18 mouse cellular contexts compared by ENCODE assay signal in the genomic region with DNA sequence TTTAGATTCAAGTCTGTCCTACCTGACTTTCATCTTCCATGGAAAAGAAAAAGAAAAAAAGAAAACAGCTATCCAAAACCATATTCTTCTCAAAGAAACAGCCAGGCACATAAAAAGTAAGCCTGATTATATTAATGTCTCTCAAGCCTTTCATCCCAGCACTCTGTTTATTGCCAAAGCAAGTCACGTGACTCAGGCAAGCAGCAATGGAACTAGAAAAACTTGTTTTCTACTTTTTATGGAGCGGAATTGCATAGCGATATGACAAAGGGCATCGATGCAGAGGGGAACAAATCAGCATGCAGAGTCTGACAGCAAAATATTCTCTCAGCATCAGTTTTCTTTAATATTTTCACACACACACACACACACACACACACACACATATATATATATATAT.
"Had no signal": no experiment of that assay in that cellular context is flagged by ENCODE, and none has a peak within 500 bp of the region (broad histone marks: within the 10 kb centered on the region; RNA-seq: fewer than 3 reads in every experiment).

No protein-coding gene starts in this region.

- H3K4me2 ChIP-seq: limb, embryonic 13.5 days; liver, embryonic 11.5 days; liver, embryonic 15.5 days; lung, embryonic 14.5 days; midbrain, embryonic 11.5 days; midbrain, embryonic 15.5 days; neural tube, embryonic 13.5 days had no signal

- DNase-seq: kidney, adult 11 months; kidney, postnatal 14 days; layer of hippocampus, postnatal 36 days; lung, embryonic 14.5 days; retina, postnatal 1 day; right cerebral cortex, postnatal 4 days; spleen, adult 18-20 months; thymus, adult 18-20 months; thymus, postnatal 25 days had no signal

- H3K27ac ChIP-seq: hindbrain, postnatal 0 days; limb, embryonic 13.5 days; liver, embryonic 15.5 days; macrophage; midbrain, embryonic 15.5 days; neural tube, embryonic 13.5 days had no signal

- H3K36me3 ChIP-seq: limb, embryonic 13.5 days; liver, embryonic 15.5 days; midbrain, embryonic 15.5 days; neural tube, embryonic 13.5 days had no signal

- H3K27me3 ChIP-seq: limb, embryonic 13.5 days; liver, embryonic 15.5 days; megakaryocyte, embryonic 14.5 days; midbrain, embryonic 15.5 days; neural tube, embryonic 13.5 days had no signal

- H3K9ac ChIP-seq: limb, embryonic 13.5 days; liver, embryonic 15.5 days; lung, embryonic 14.5 days; midbrain, embryonic 15.5 days; neural tube, embryonic 13.5 days had no signal

- H3K9me3 ChIP-seq: limb, embryonic 13.5 days; liver, embryonic 15.5 days; megakaryocyte, embryonic 14.5 days; midbrain, embryonic 15.5 days; neural tube, embryonic 13.5 days had no signal

- ATAC-seq: hindbrain, postnatal 0 days; midbrain, embryonic 15.5 days had no signal

- H3K4me1 ChIP-seq: liver, embryonic 15.5 days; megakaryocyte, embryonic 14.5 days; midbrain, embryonic 15.5 days; neural tube, embryonic 13.5 days had no signal

- H3K4me3 ChIP-seq: limb, embryonic 13.5 days; liver, embryonic 15.5 days; megakaryocyte, embryonic 14.5 days; midbrain, embryonic 15.5 days; neural tube, embryonic 13.5 days had no signal
